11 mouse cellular contexts compared by ENCODE assay signal in the genomic region with DNA sequence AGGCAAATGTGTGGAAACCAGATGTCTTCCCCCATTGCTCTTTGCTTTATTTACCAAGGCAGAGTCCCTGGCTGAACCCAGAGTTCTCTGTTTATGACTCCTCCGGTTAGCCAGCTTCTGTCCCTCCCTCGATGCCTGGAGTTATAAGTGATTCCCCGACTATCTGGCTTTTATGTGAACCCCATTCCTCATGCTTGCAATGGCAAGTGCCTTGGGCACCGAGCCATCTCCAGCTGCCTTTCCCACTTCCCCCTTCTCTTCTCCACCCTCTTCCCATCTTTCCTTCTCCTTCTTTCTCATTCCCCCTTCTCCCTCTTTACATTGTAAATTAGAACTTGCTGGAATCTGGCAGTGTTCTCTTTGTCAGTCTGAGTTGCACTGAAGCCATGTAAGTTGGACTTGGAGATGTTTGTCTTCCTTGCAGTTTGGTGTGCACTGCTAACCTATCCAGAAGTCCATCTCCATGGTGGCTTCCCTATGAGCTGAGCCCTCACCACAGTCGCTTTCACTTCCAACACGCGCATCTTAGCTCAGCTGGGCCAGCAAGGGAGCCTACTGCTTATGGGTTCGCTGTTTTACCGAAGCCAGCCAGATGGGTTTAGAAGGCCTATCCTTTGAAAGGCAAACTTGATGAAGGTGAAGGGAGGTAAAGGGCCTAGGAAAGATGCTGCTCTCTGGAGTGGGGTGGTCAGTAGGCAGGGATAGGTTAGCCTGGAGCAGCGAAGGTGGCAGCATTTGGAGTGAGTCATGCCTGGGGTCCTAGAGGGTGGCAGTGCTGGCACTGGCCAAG. TPM values are rescaled to one million over a fixed set of nuclear protein-coding genes. Genes with fewer than 3 reads are reported as not detected.
A peak's percentile ranks its signal among the peaks of the same experiment; 100 is the strongest.
DNase-seq lines count a peak whose midpoint lies in the region; ATAC-seq lines count a peak whose summit lies in the region.
"Had no signal": no experiment of that assay in that cellular context is flagged by ENCODE, and none has a peak within 500 bp of the region (broad histone marks: within the 10 kb centered on the region; RNA-seq: fewer than 3 reads in every experiment).

No protein-coding gene starts in this region.

- peaks cover 27% of the 10 kb centered on the region for H3K4me1 ChIP-seq in embryonic facial prominence, embryonic 13.5 days
- H3K4me1 ChIP-seq in limb, embryonic 13.5 days, result peaks cover 28% of the 10 kb centered on the region
- H3K4me1 ChIP-seq in stomach, embryonic 14.5 days (ENCODE audit: control insufficient read depth, insufficient read depth, low read length), result no peaks in the 10 kb centered on the region

- peak; percentile 29 for DNase-seq in lung, postnatal 10 days
- DNase-seq in lung, postnatal 4 days, result no peak
- DNase-seq in cerebellum, adult 11-12 months, result no peak
- DNase-seq in spleen, postnatal 4 days (ENCODE audit: low spot score in 2 of 2), result no peak
- DNase-seq: cerebellum, adult 9-11 months; right cerebral cortex, postnatal 4 days had no signal

- no peak overlapping the region for H3K9ac ChIP-seq in embryonic facial prominence, embryonic 13.5 days
- no peak overlapping the region; the same call in 1 of the 2 replicates for H3K9ac ChIP-seq in limb, embryonic 13.5 days
- no peak overlapping the region for H3K9ac ChIP-seq in stomach, embryonic 14.5 days (replicated peaks; ENCODE audit: low read depth, low read length)
- H3K9ac ChIP-seq: hindbrain, embryonic 13.5 days; lung, embryonic 14.5 days had no signal

- no peaks in the 10 kb centered on the region for H3K9me3 ChIP-seq in embryonic facial prominence, embryonic 13.5 days
- H3K9me3 ChIP-seq in limb, embryonic 13.5 days, result no peaks in the 10 kb centered on the region
- no peaks in the 10 kb centered on the region for H3K9me3 ChIP-seq in stomach, embryonic 14.5 days (ENCODE audit: control insufficient read depth, low read depth, low read length)
- H3K9me3 ChIP-seq: hindbrain, embryonic 13.5 days had no signal

- 88% methylated on average over 10 of the region's 10 CpGs for WGBS in embryonic facial prominence, embryonic 13.5 days
- 77% methylated on average over 10 of the region's 10 CpGs for WGBS in limb, embryonic 13.5 days
- WGBS in stomach, embryonic 14.5 days, result 81% methylated on average over 10 of the region's 10 CpGs

- ATAC-seq in embryonic facial prominence, embryonic 13.5 days (ENCODE audit: insufficient number of reproducible peaks, insufficient read depth, low FRiP score, low TSS enrichment, low read depth), result no peak
- ATAC-seq in limb, embryonic 13.5 days (ENCODE audit: low FRiP score, low read depth), result no peak
- no peak for ATAC-seq in stomach, embryonic 14.5 days (ENCODE audit: insufficient number of reproducible peaks, insufficient read depth, low FRiP score, low read depth)

- H3K27me3 ChIP-seq in embryonic facial prominence, embryonic 13.5 days, result no peaks in the 10 kb centered on the region
- no peaks in the 10 kb centered on the region for H3K27me3 ChIP-seq in limb, embryonic 13.5 days
- H3K27me3 ChIP-seq in stomach, embryonic 14.5 days (ENCODE audit: control insufficient read depth, insufficient read depth, low read length), result no peaks in the 10 kb centered on the region
- H3K27me3 ChIP-seq: hindbrain, embryonic 13.5 days had no signal

- H3K27ac ChIP-seq in embryonic facial prominence, embryonic 13.5 days, result peak overlapping the region; percentile 48
- H3K27ac ChIP-seq in limb, embryonic 13.5 days, result peak overlapping the region; percentile 61
- peak overlapping the region; percentile 15; the same call in 1 of the 2 replicates for H3K27ac ChIP-seq in stomach, embryonic 14.5 days (ENCODE audit: low read length)
- H3K27ac ChIP-seq: hindbrain, embryonic 13.5 days had no signal

- no peak overlapping the region for H3K4me3 ChIP-seq in embryonic facial prominence, embryonic 13.5 days
- no peak overlapping the region for H3K4me3 ChIP-seq in limb, embryonic 13.5 days
- no peak overlapping the region for H3K4me3 ChIP-seq in stomach, embryonic 14.5 days (ENCODE audit: low read depth, low read length)
- H3K4me3 ChIP-seq: hindbrain, embryonic 13.5 days had no signal

- no peak overlapping the region for H3K4me2 ChIP-seq in embryonic facial prominence, embryonic 13.5 days
- peak overlapping the region; percentile 21; the same call in 1 of the 2 replicates for H3K4me2 ChIP-seq in limb, embryonic 13.5 days (replicated peaks)
- no peak overlapping the region for H3K4me2 ChIP-seq in stomach, embryonic 14.5 days (replicated peaks; ENCODE audit: low read depth, low read length)
- H3K4me2 ChIP-seq: hindbrain, embryonic 13.5 days; lung, embryonic 14.5 days had no signal

- peaks cover 48% of the 10 kb centered on the region for H3K36me3 ChIP-seq in embryonic facial prominence, embryonic 13.5 days
- peaks cover 53% of the 10 kb centered on the region for H3K36me3 ChIP-seq in limb, embryonic 13.5 days
- H3K36me3 ChIP-seq in stomach, embryonic 14.5 days (ENCODE audit: control insufficient read depth, insufficient read depth, low read length), result peaks cover 17% of the 10 kb centered on the region

RNA-seq across cellular contexts. Expression of gene Rnf145, which starts 19.9 kb away (rescaled TPM):
- polyA plus RNA-seq in embryonic facial prominence, embryonic 13.5 days (2015; fragmentation: Nextera tagmentation; extraction: Ambion mirVana), result 73.6 and 78.2 TPM in 2 replicates
- 73.2 and 78.6 TPM in 2 replicates for polyA plus RNA-seq in limb, embryonic 13.5 days (2015; fragmentation: Nextera tagmentation; extraction: Ambion mirVana)
- polyA plus RNA-seq in stomach, embryonic 14.5 days (2014; fragmentation: Nextera tagmentation; extraction: Ambion mirVana), result 78.7 and 84.7 TPM in 2 replicates
